Mouse (Mus musculus) gonadal fat pad, adult 2 months (tissue): ENCODE data around the gene Tbc1d22b. TPM values are rescaled to one million over a fixed set of nuclear protein-coding genes. Genes with fewer than 3 reads are reported as not detected.
"Not testable (repeated sequence)": the region's sequence is repeated elsewhere in the genome, so short reads cannot be mapped to it uniquely, and the experiment has no call there.

Source experiments
- DNase-seq: peaks from one replicate; pipeline ENCODE4 v3.0.0-alpha.2; 2012; ENCODE audit warnings: low read depth
- polyA plus RNA-seq: library from polyadenylated mRNA; depleted of rRNA; stranded (reverse); fragments of >200 nt; gene quantifications from 2 replicates; pipeline ENCODE4 v1.2.3, GENCODE M21; 2012; rRNA removed

Tbc1d22b gene
- polyA plus RNA-seq = 14.0 and 16.4 TPM in 2 replicates

GRCm38 (mm10) chr17:29549543-29550428, at the start of gene Tbc1d22b, which contains the start of gene Gm17657:
Gene Tbc1d22b (plus strand): TSS chr17:29549785.
Gene Gm17657 (minus strand): TSS chr17:29549638.
- no peak for DNase-seq

- DNase-seq = no peak
Observed at GRCm38 (mm10) chr17:29500243-29500740, 49.3 kb upstream of the Tbc1d22b start.

GRCm38 (mm10) chr17:29500802-29501469, 48.6 kb upstream of the Tbc1d22b start:
- DNase-seq = no peak

GRCm38 (mm10) chr17:29502005-29502668, 47.4 kb upstream of the Tbc1d22b start:
- DNase-seq = no peak

GRCm38 (mm10) chr17:29502669-29503665, 46.6 kb upstream of the Tbc1d22b start:
- DNase-seq = no peak

- DNase-seq = no peak
Observed at GRCm38 (mm10) chr17:29503700-29504099, 45.9 kb upstream of the Tbc1d22b start.

- DNase-seq = no peak
Observed at GRCm38 (mm10) chr17:29508927-29509608, 40.5 kb upstream of the Tbc1d22b start.

GRCm38 (mm10) chr17:29510691-29511090, 38.9 kb upstream of the Tbc1d22b start:
- no peak for DNase-seq

- no peak for DNase-seq
Observed at GRCm38 (mm10) chr17:29513044-29513730, 36.4 kb upstream of the Tbc1d22b start.

- no peak for DNase-seq
Observed at GRCm38 (mm10) chr17:29514435-29514834, 35.1 kb upstream of the Tbc1d22b start.

- DNase-seq = not testable (repeated sequence)
Observed at GRCm38 (mm10) chr17:29518665-29519064, 30.9 kb upstream of the Tbc1d22b start.

GRCm38 (mm10) chr17:29519731-29520130, 29.9 kb upstream of the Tbc1d22b start:
- no peak for DNase-seq

GRCm38 (mm10) chr17:29525613-29526012, 24.0 kb upstream of the Tbc1d22b start:
- DNase-seq = no peak

GRCm38 (mm10) chr17:29528568-29529187, 20.9 kb upstream of the Tbc1d22b start:
- DNase-seq = no peak

GRCm38 (mm10) chr17:29530508-29530907, 19.1 kb upstream of the Tbc1d22b start:
- no peak for DNase-seq

GRCm38 (mm10) chr17:29531278-29531677, 18.3 kb upstream of the Tbc1d22b start:
- no peak for DNase-seq

GRCm38 (mm10) chr17:29531757-29532384, 17.7 kb upstream of the Tbc1d22b start:
- DNase-seq = no peak

- no peak for DNase-seq
Observed at GRCm38 (mm10) chr17:29533866-29534265, 15.7 kb upstream of the Tbc1d22b start.

GRCm38 (mm10) chr17:29540426-29540825, 9.2 kb upstream of the Tbc1d22b start:
- no peak for DNase-seq
